ENCODE assay signal across 13 mouse cellular contexts in genomic region chr17:14846880-14847279, GRCm38 (mm10).
DNase-seq lines count a peak whose midpoint lies in the region; ATAC-seq and TF ChIP-seq lines count a peak whose summit lies in the region.
"Had no signal": no experiment of that assay in that cellular context is flagged by ENCODE, and none has a peak within 500 bp of the region (broad histone marks: within the 10 kb centered on the region; RNA-seq: fewer than 3 reads in every experiment).

No protein-coding gene starts in this region.

- H3K9ac ChIP-seq in kidney, postnatal 0 days (ENCODE audit: low read depth, low read length): no peak overlapping the region
- H3K9ac ChIP-seq in kidney, embryonic 16.5 days (replicated peaks; ENCODE audit: low read length): no peak overlapping the region
- no peak overlapping the region for H3K9ac ChIP-seq in intestine, embryonic 16.5 days (ENCODE audit: low read depth, low read length)
- H3K9ac ChIP-seq in forebrain, embryonic 16.5 days (replicated peaks; ENCODE audit: low read depth, low read length): no peak overlapping the region
- H3K9ac ChIP-seq: limb, embryonic 13.5 days; neural tube, embryonic 13.5 days had no signal

- no peaks in the 10 kb centered on the region for H3K4me1 ChIP-seq in kidney, postnatal 0 days (replicated peaks; ENCODE audit: insufficient read depth, low read length)
- no peaks in the 10 kb centered on the region for H3K4me1 ChIP-seq in kidney, embryonic 16.5 days (ENCODE audit: insufficient read depth, low read length)
- no peaks in the 10 kb centered on the region for H3K4me1 ChIP-seq in intestine, embryonic 16.5 days (ENCODE audit: control insufficient read depth, insufficient read depth, low read length)
- no peaks in the 10 kb centered on the region for H3K4me1 ChIP-seq in forebrain, embryonic 16.5 days (replicated peaks; ENCODE audit: control insufficient read depth, insufficient read depth, low read length)
- H3K4me1 ChIP-seq: limb, embryonic 13.5 days; neural tube, embryonic 13.5 days had no signal

- no peak overlapping the region for H3K4me3 ChIP-seq in kidney, postnatal 0 days (replicated peaks; ENCODE audit: low read depth, low read length)
- no peak overlapping the region for H3K4me3 ChIP-seq in kidney, embryonic 16.5 days (ENCODE audit: low read length)
- no peak overlapping the region for H3K4me3 ChIP-seq in intestine, embryonic 16.5 days (ENCODE audit: low read length)
- H3K4me3 ChIP-seq in forebrain, embryonic 16.5 days (replicated peaks; ENCODE audit: low read length): no peak overlapping the region
- H3K4me3 ChIP-seq: limb, embryonic 13.5 days; neural tube, embryonic 13.5 days had no signal

- no peak for ATAC-seq in kidney, postnatal 0 days (replicated peaks; ENCODE audit: low FRiP score, low read depth)
- ATAC-seq in kidney, embryonic 16.5 days (ENCODE audit: low FRiP score, low TSS enrichment): no peak
- ATAC-seq in intestine, embryonic 16.5 days: peak; percentile 66
- no peak for ATAC-seq in forebrain, embryonic 16.5 days
- ATAC-seq: inflammation-experienced regulatory T-cells, adult 6 months; midbrain, embryonic 16.5 days had no signal

- H3K27ac ChIP-seq in kidney, postnatal 0 days: no peak overlapping the region
- no peak overlapping the region for H3K27ac ChIP-seq in kidney, embryonic 16.5 days (ENCODE audit: low read length)
- no peak overlapping the region for H3K27ac ChIP-seq in intestine, embryonic 16.5 days (ENCODE audit: low read length)
- no peak overlapping the region for H3K27ac ChIP-seq in forebrain, embryonic 16.5 days (ENCODE audit: low read length)
- H3K27ac ChIP-seq: limb, embryonic 13.5 days; neural tube, embryonic 13.5 days had no signal

- no peak overlapping the region for H3K4me2 ChIP-seq in kidney, postnatal 0 days (ENCODE audit: low read length)
- no peak overlapping the region for H3K4me2 ChIP-seq in kidney, embryonic 16.5 days (replicated peaks; ENCODE audit: low read depth, low read length)
- no peak overlapping the region for H3K4me2 ChIP-seq in intestine, embryonic 16.5 days (ENCODE audit: low read depth, low read length)
- H3K4me2 ChIP-seq in forebrain, embryonic 16.5 days (ENCODE audit: low read length): no peak overlapping the region
- H3K4me2 ChIP-seq: limb, embryonic 13.5 days; neural tube, embryonic 13.5 days had no signal

- no peaks in the 10 kb centered on the region for H3K27me3 ChIP-seq in kidney, postnatal 0 days (ENCODE audit: insufficient read depth, low read length)
- H3K27me3 ChIP-seq in kidney, embryonic 16.5 days (ENCODE audit: insufficient read depth, low read length): no peaks in the 10 kb centered on the region
- H3K27me3 ChIP-seq in intestine, embryonic 16.5 days (replicated peaks; ENCODE audit: control insufficient read depth, insufficient read depth, low read length): no peaks in the 10 kb centered on the region
- H3K27me3 ChIP-seq in forebrain, embryonic 16.5 days (replicated peaks; ENCODE audit: control insufficient read depth, insufficient read depth, low read length): no peaks in the 10 kb centered on the region
- H3K27me3 ChIP-seq: limb, embryonic 13.5 days; neural tube, embryonic 13.5 days had no signal

- no peaks in the 10 kb centered on the region for H3K36me3 ChIP-seq in kidney, postnatal 0 days (ENCODE audit: insufficient read depth, low read length)
- no peaks in the 10 kb centered on the region for H3K36me3 ChIP-seq in kidney, embryonic 16.5 days (ENCODE audit: insufficient read depth, low read length)
- no peaks in the 10 kb centered on the region for H3K36me3 ChIP-seq in intestine, embryonic 16.5 days (ENCODE audit: control insufficient read depth, insufficient read depth, low read length)
- H3K36me3 ChIP-seq in forebrain, embryonic 16.5 days (ENCODE audit: control insufficient read depth, insufficient read depth): no peaks in the 10 kb centered on the region
- H3K36me3 ChIP-seq: limb, embryonic 13.5 days; neural tube, embryonic 13.5 days had no signal

- TF ChIP-seq CTCF in kidney, postnatal 0 days (IDR thresholded peaks at IDR 0.05; ENCODE audit: low read depth): no peak

- no peaks in the 10 kb centered on the region for H3K9me3 ChIP-seq in kidney, postnatal 0 days (replicated peaks; ENCODE audit: low read length)
- H3K9me3 ChIP-seq in kidney, embryonic 16.5 days (ENCODE audit: low read length): no peaks in the 10 kb centered on the region
- H3K9me3 ChIP-seq in intestine, embryonic 16.5 days (ENCODE audit: control insufficient read depth, low read length): no peaks in the 10 kb centered on the region
- no peaks in the 10 kb centered on the region for H3K9me3 ChIP-seq in forebrain, embryonic 16.5 days (ENCODE audit: control insufficient read depth, low read length)
- H3K9me3 ChIP-seq: limb, embryonic 13.5 days; neural tube, embryonic 13.5 days had no signal

- 56% methylated on average over 5 of the region's 5 CpGs for WGBS in kidney, postnatal 0 days
- WGBS in kidney, embryonic 16.5 days: 69% methylated on average over 5 of the region's 5 CpGs
- 38% methylated on average over 5 of the region's 5 CpGs for WGBS in intestine, embryonic 16.5 days
- WGBS in forebrain, embryonic 16.5 days: 71% methylated on average over 5 of the region's 5 CpGs

- peak; percentile 18 for DNase-seq in kidney, postnatal 0 days (ENCODE audit: low spot score)
- DNase-seq in NIH3T3 (ENCODE audit: low read depth): peak; percentile 15
- DNase-seq in adrenal gland, postnatal 14 days: peak; percentile 59
- DNase-seq in right cerebral cortex, adult 18-20 months: no peak
- DNase-seq: cerebellum, postnatal 25 days; right cerebral cortex, postnatal 14 days had no signal
